Mouse (Mus musculus): ENCODE measurements around the gene Dusp23.

GRCm38 (mm10) chr1:172638781-172639180 lies 6.0 kb upstream of the Dusp23 start:
- no peak for TF ChIP-seq GATA1 (IDR thresholded peaks at IDR 0.05; ENCODE audit: borderline replicate concordance, low read length)
- no peak for TF ChIP-seq FLI1 (IDR thresholded peaks at IDR 0.05; ENCODE audit: low read length)
